Mouse (Mus musculus) myocyte (in vitro differentiated cells): ENCODE measurements at regions not wholly inside any gene's neighbourhood (a gene's known extent, or its start where the extent isn't known, plus 50 kb on each side); places are given as distances from the start of the nearest gene placed in this dataset.
A peak's percentile ranks its signal among the peaks of the same experiment; 100 is the strongest.

Source experiments
- H3K27me3 ChIP-seq: one replicate; pipeline ENCODE4 v1.6.1; 2011; ENCODE audit not compliant: control insufficient read depth, insufficient read depth, insufficient read length
- H3K36me3 ChIP-seq: one replicate; pipeline ENCODE4 v1.6.1; 2011; ENCODE audit not compliant: control insufficient read depth, insufficient read depth
- H3K4me2 ChIP-seq: one replicate; pipeline ENCODE4 v1.6.1; 2011; ENCODE audit warnings: low read depth, control low read depth
- H3K4me3 ChIP-seq: one replicate; pipeline ENCODE4 v1.5.1; 2011; ENCODE audit warnings: mild to moderate bottlenecking, control low read depth, moderate library complexity
- H3K79me2 ChIP-seq: one replicate; pipeline ENCODE4 v1.6.1; 2011; ENCODE audit not compliant: control insufficient read depth, insufficient read depth
- H3ac ChIP-seq: one replicate; pipeline ENCODE4 v1.6.1; 2011; ENCODE audit not compliant: control insufficient read depth, insufficient read length
- CEBPB ChIP-seq: IDR thresholded peaks from 2 replicates; pipeline ENCODE4 v1.6.1; 2011; ENCODE audit warnings: mild to moderate bottlenecking, moderate library complexity; ENCODE audit not compliant: poor library complexity, insufficient read depth, severe bottlenecking
- E2F4 ChIP-seq: IDR thresholded peaks from one replicate; pipeline ENCODE4 v1.6.1; 2011; ENCODE audit warnings: mild to moderate bottlenecking, control low read depth, moderate library complexity; ENCODE audit not compliant: insufficient read depth
- MAX ChIP-seq: IDR thresholded peaks from one replicate; pipeline ENCODE4 v1.6.1; 2011; ENCODE audit warnings: low read depth, mild to moderate bottlenecking, control low read depth
- MYOD1 ChIP-seq, 3 experiments: IDR thresholded peaks; one replicate each; pipeline ENCODE4 v1.6.1; 2011; ENCODE audit warnings: control low read depth in 2 of 3, low read depth in 2 of 3, mild to moderate bottlenecking in 2 of 3, moderate library complexity in 1 of 3; ENCODE audit not compliant: insufficient read length in 2 of 3, control insufficient read depth in 1 of 3
- MYOG ChIP-seq, 3 experiments: IDR thresholded peaks; one replicate each; pipeline ENCODE4 v1.6.1; 2011; ENCODE audit warnings: control low read depth in 2 of 3, low read depth in 2 of 3, mild to moderate bottlenecking in 2 of 3; ENCODE audit not compliant: insufficient read length in 2 of 3, control insufficient read depth in 1 of 3, insufficient read depth in 1 of 3
- POLR2A ChIP-seq: IDR thresholded peaks from one replicate; pipeline ENCODE4 v1.6.1; 2011; ENCODE audit warnings: low read depth, mild to moderate bottlenecking, control low read depth, moderate library complexity; ENCODE audit not compliant: insufficient read length
- POLR2AphosphoS2 ChIP-seq: IDR thresholded peaks from one replicate; pipeline ENCODE4 v1.6.1; 2011; ENCODE audit warnings: low read depth, control low read depth; ENCODE audit not compliant: insufficient read length
- REST ChIP-seq: IDR thresholded peaks from one replicate; pipeline ENCODE4 v1.6.1; 2011; ENCODE audit warnings: mild to moderate bottlenecking, control low read depth, moderate library complexity; ENCODE audit not compliant: insufficient read depth, insufficient read length
- SRF ChIP-seq: IDR thresholded peaks from one replicate; pipeline ENCODE4 v1.6.1; 2011; ENCODE audit warnings: low read depth; ENCODE audit not compliant: control insufficient read depth, insufficient read length
- TCF12 ChIP-seq: IDR thresholded peaks from one replicate; pipeline ENCODE4 v1.6.1; 2011; ENCODE audit warnings: mild to moderate bottlenecking, control low read depth; ENCODE audit not compliant: poor library complexity, insufficient read depth, severe bottlenecking
- TCF3 ChIP-seq: IDR thresholded peaks from one replicate; pipeline ENCODE4 v1.6.1; 2011; ENCODE audit warnings: low read depth, control low read depth; ENCODE audit not compliant: insufficient read length
- USF1 ChIP-seq: IDR thresholded peaks from one replicate; pipeline ENCODE4 v1.6.1; 2011; ENCODE audit warnings: low read depth, mild to moderate bottlenecking, control low read depth, moderate library complexity

DNA sequence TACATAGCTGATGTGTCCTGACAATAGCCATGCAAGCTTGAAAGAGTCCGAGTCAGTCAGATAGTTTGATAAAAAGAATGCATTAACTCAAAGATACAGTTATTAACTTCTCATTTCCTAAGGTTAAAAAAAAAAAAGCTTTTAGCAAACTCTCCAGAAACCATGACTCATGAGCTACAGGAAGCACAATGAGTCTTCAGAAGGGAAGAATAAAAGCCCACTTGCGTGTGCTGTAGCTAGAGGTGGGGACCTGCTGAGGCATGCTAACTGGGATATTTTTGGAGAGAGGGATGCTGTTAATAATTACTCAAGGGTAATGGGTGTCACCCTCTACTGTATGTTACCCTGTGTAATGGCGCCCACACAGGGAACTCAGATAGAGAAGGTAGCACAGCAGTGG, 147.0 kb downstream of the Utp6 start:
- Histone ChIP-seq H3K79me2 (no peaks in the 10 kb centered on the region), H3K27me3 (no peaks in the 10 kb centered on the region), H3K4me3 (no peak overlapping the region), H3ac (no peak overlapping the region), H3K36me3 (no peaks in the 10 kb centered on the region), H3K4me2 (no peak overlapping the region)
- TF ChIP-seq MYOG (IDR thresholded peaks at IDR 0.05; ENCODE audit: control insufficient read depth in 1 of 3, insufficient read depth in 1 of 3, insufficient read length in 2 of 3, low read depth in 2 of 3) (no peak), USF1 (no peak), SRF (no peak), REST (no peak), TCF3 (no peak), POLR2AphosphoS2 (no peak), CEBPB (no peak), MYOD1 (IDR thresholded peaks at IDR 0.05; ENCODE audit: control insufficient read depth in 1 of 3, insufficient read length in 2 of 3, low read depth in 2 of 3) (no peak), TCF12 (no peak), MAX (no peak), E2F4 (no peak), POLR2A (no peak)

DNA sequence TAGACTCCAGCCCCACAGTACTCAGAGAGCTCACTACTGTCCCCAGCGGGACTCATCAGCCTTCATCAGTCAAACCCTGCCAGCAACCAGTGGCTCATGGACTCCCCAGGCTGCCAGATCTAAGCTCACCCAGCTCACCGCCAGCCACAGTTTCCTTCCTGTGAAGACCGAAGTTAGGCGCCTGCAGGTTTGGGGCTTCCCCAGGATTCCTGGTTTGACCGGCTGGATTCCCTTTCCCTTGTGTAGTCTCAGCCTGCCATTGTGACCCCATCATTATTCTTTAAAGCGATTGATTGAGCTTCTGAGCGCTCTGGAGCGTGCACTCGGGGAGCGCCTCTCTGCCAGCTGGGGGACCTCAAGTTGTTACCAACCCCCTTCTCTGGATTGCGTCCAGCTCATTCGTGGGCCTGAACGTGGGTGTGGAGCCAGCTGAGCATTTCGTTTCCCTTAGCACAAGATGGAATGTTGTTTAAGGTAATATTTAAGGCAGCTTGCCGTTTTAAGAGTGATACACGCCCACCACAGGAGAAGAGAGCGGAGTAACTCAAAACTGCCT, 155.2 kb downstream of the Utp6 start:
- Histone ChIP-seq H3K79me2 (no peaks in the 10 kb centered on the region), H3K27me3 (no peaks in the 10 kb centered on the region), H3ac (no peak overlapping the region), H3K36me3 (no peaks in the 10 kb centered on the region), H3K4me2 (no peak overlapping the region), H3K4me3 (no peak overlapping the region)
- TF ChIP-seq MAX (no peak), USF1 (no peak), POLR2A (no peak), TCF3 (no peak), MYOD1 (IDR thresholded peaks at IDR 0.05; ENCODE audit: control insufficient read depth in 1 of 3, insufficient read length in 2 of 3, low read depth in 2 of 3) (no peak), MYOG (IDR thresholded peaks at IDR 0.05; ENCODE audit: control insufficient read depth in 1 of 3, insufficient read depth in 1 of 3, insufficient read length in 2 of 3, low read depth in 2 of 3) (peak in 1 of 3 experiments; percentile 47), TCF12 (no peak), REST (no peak)

DNA sequence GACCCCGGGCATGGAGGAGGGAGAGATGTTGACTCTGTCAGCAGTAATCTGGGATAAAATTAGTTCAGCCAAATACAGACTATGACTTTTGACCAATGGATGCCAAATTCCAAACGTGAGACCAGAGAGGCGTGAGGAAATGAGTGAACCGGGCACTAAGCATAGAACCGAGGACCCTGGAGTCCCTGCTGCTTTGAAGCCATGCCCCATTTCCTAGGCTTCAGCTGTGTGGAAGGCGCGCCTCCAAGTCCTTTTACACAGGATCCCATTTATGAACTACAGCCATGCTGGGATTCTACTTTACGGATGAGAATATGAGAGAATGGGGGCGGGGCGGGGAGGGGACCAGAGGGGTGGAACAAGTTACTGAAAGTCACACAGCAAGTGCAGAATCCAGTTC, 155.8 kb downstream of the Utp6 start:
- Histone ChIP-seq H3ac (no peak overlapping the region), H3K4me3 (no peak overlapping the region), H3K27me3 (no peaks in the 10 kb centered on the region), H3K4me2 (no peak overlapping the region), H3K36me3 (no peaks in the 10 kb centered on the region), H3K79me2 (no peaks in the 10 kb centered on the region)
- TF ChIP-seq USF1 = no peak
- TF ChIP-seq POLR2AphosphoS2 = no peak
- TF ChIP-seq CEBPB = no peak
- no peak for TF ChIP-seq POLR2A
- no peak for TF ChIP-seq SRF
- no peak for TF ChIP-seq E2F4
- TF ChIP-seq REST = no peak
- no peak for TF ChIP-seq TCF12
- no peak for TF ChIP-seq MYOD1 (IDR thresholded peaks at IDR 0.05; ENCODE audit: control insufficient read depth in 1 of 3, insufficient read length in 2 of 3, low read depth in 2 of 3)
- TF ChIP-seq MYOG (IDR thresholded peaks at IDR 0.05; ENCODE audit: control insufficient read depth in 1 of 3, insufficient read depth in 1 of 3, insufficient read length in 2 of 3, low read depth in 2 of 3) = no peak
- TF ChIP-seq MAX = no peak
- TF ChIP-seq TCF3 = no peak

DNA sequence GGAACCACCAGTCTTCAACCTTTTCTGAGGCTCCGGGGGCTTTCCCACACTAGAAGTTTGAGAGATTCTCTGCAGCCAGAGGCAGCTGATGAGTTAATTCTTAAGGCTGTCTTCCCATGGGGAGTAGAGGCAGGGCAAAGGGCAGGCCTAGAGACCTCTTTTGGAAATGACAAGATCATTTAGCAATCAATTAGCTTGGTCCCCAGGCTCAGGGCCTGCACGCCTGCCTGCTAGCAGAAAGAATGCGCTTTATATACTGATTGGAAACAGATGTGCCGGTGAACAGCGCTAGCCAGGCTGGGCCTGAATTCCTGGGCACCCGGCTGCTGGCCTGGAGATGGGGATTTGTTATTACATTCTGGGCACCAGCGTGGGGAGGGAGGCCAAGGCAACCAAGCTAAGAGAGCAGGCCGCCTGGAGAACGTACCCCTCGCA, 156.2 kb downstream of the Utp6 start:
- no peak for TF ChIP-seq POLR2AphosphoS2
- TF ChIP-seq REST = no peak
- TF ChIP-seq E2F4 = no peak
- TF ChIP-seq MAX = no peak
- TF ChIP-seq USF1 = no peak
- TF ChIP-seq TCF3 = no peak
- TF ChIP-seq MYOG (IDR thresholded peaks at IDR 0.05; ENCODE audit: control insufficient read depth in 1 of 3, insufficient read depth in 1 of 3, insufficient read length in 2 of 3, low read depth in 2 of 3) = no peak
- TF ChIP-seq SRF = no peak
- TF ChIP-seq CEBPB = no peak
- TF ChIP-seq POLR2A = no peak
- no peak for TF ChIP-seq TCF12
- no peak for TF ChIP-seq MYOD1 (IDR thresholded peaks at IDR 0.05; ENCODE audit: control insufficient read depth in 1 of 3, insufficient read length in 2 of 3, low read depth in 2 of 3)
- H3K4me3 ChIP-seq = no peak overlapping the region
- no peak overlapping the region for H3ac ChIP-seq
- no peak overlapping the region for H3K4me2 ChIP-seq
- no peaks in the 10 kb centered on the region for H3K27me3 ChIP-seq
- H3K79me2 ChIP-seq = no peaks in the 10 kb centered on the region
- no peaks in the 10 kb centered on the region for H3K36me3 ChIP-seq
